Mouse (Mus musculus): ENCODE results near the gene Prrc2a. TPM values are rescaled to one million over a fixed set of nuclear protein-coding genes. Genes with fewer than 3 reads are reported as not detected.

Gene Prrc2a
- polyA plus RNA-seq, 1 experiment from 2014 or later, result 125 TPM

- Histone ChIP-seq H3K4me3 (replicated peaks; ENCODE audit: low read length) (no peak overlapping the region), H3K4me1 (ENCODE audit: control insufficient read depth, insufficient read depth, low read length) (peaks cover 11% of the 10 kb centered on the region), H3K36me3 (ENCODE audit: control insufficient read depth, insufficient read depth, low read length) (no peaks in the 10 kb centered on the region), H3K27ac (ENCODE audit: low read length) (no peak overlapping the region), H3K4me2 (ENCODE audit: low read depth, low read length) (no peak overlapping the region), H3K27me3 (ENCODE audit: control insufficient read depth, insufficient read depth, low read length) (no peaks in the 10 kb centered on the region), H3K9ac (ENCODE audit: low read length) (no peak overlapping the region), H3K9me3 (replicated peaks; ENCODE audit: control insufficient read depth, low read length) (no peaks in the 10 kb centered on the region)
- no peak for ATAC-seq (ENCODE audit: insufficient read depth, low FRiP score)
- WGBS, result 4% methylated on average over 4 of the region's 4 CpGs
These were observed 4.0 kb upstream of the Prrc2a start for GRCm38 (mm10) chr17:35168541-35169207.

- H3K27ac ChIP-seq (ENCODE audit: low read length), result no peak overlapping the region
These were observed 3.1 kb upstream of the Prrc2a start for GRCm38 (mm10) chr17:35167794-35168193.

GRCm38 (mm10) chr17:35166352-35167035 lies 1.8 kb upstream of the Prrc2a start:
- Histone ChIP-seq H3K4me3 (replicated peaks; ENCODE audit: low read length) (no peak overlapping the region), H3K27me3 (ENCODE audit: control insufficient read depth, insufficient read depth, low read length) (no peaks in the 10 kb centered on the region), H3K27ac (ENCODE audit: low read length) (0 out of 2 replicates have a peak overlapping the region, but pooled peaks have one; percentile 96), H3K36me3 (ENCODE audit: control insufficient read depth, insufficient read depth, low read length) (0 out of 2 replicates have a peak, but pooled peaks cover 3% of the 10 kb centered on the region), H3K4me1 (ENCODE audit: control insufficient read depth, insufficient read depth, low read length) (peaks cover 25% of the 10 kb centered on the region), H3K9me3 (replicated peaks; ENCODE audit: control insufficient read depth, low read length) (no peaks in the 10 kb centered on the region), H3K9ac (ENCODE audit: low read length) (no peak overlapping the region), H3K4me2 (ENCODE audit: low read depth, low read length) (peak overlapping the region; percentile 95)
- no peak for ATAC-seq (ENCODE audit: insufficient read depth, low FRiP score)
- 68% methylated on average over 8 of the region's 8 CpGs for WGBS

More at GRCm38 (mm10) chr17:35167794-35168193, 3.1 kb upstream of the Prrc2a start:
- Histone ChIP-seq H3K36me3 (ENCODE audit: control insufficient read depth, insufficient read depth, low read length) (no peaks in the 10 kb centered on the region), H3K4me1 (ENCODE audit: control insufficient read depth, insufficient read depth, low read length) (peaks cover 16% of the 10 kb centered on the region), H3K4me2 (ENCODE audit: low read depth, low read length) (no peak overlapping the region), H3K27me3 (ENCODE audit: control insufficient read depth, insufficient read depth, low read length) (no peaks in the 10 kb centered on the region), H3K4me3 (replicated peaks; ENCODE audit: low read length) (no peak overlapping the region), H3K9me3 (replicated peaks; ENCODE audit: control insufficient read depth, low read length) (no peaks in the 10 kb centered on the region), H3K9ac (ENCODE audit: low read length) (no peak overlapping the region)
- 84% methylated on average over 7 of the region's 7 CpGs for WGBS
- ATAC-seq (ENCODE audit: insufficient read depth, low FRiP score), result no peak

GRCm38 (mm10) chr17:35165451-35166155 lies 906 bp upstream of the Prrc2a start:
- H3K9me3 ChIP-seq (replicated peaks; ENCODE audit: control insufficient read depth, low read length), result no peaks in the 10 kb centered on the region
- peak overlapping the region; percentile 99 for H3K4me3 ChIP-seq (replicated peaks; ENCODE audit: low read length)
- WGBS, result 19% methylated on average over 12 of the region's 12 CpGs
- H3K27ac ChIP-seq (ENCODE audit: low read length), result peak overlapping the region; percentile 96
- H3K9ac ChIP-seq (ENCODE audit: low read length), result peak overlapping the region; percentile 71
- peaks cover 25% of the 10 kb centered on the region for H3K4me1 ChIP-seq (ENCODE audit: control insufficient read depth, insufficient read depth, low read length)
- peaks cover 12% of the 10 kb centered on the region; the same call in 1 of the 2 replicates for H3K36me3 ChIP-seq (ENCODE audit: control insufficient read depth, insufficient read depth, low read length)
- ATAC-seq (ENCODE audit: insufficient read depth, low FRiP score), result no peak
- no peaks in the 10 kb centered on the region for H3K27me3 ChIP-seq (ENCODE audit: control insufficient read depth, insufficient read depth, low read length)
- peak overlapping the region; percentile 95 for H3K4me2 ChIP-seq (ENCODE audit: low read depth, low read length)

GRCm38 (mm10) chr17:35164218-35164567 lies 504 bp downstream of the Prrc2a start:
- Histone ChIP-seq H3K27me3 (ENCODE audit: control insufficient read depth, insufficient read depth, low read length) (no peaks in the 10 kb centered on the region), H3K27ac (ENCODE audit: low read length) (peak overlapping the region; percentile 96), H3K4me2 (ENCODE audit: low read depth, low read length) (peak overlapping the region; percentile 95), H3K4me1 (ENCODE audit: control insufficient read depth, insufficient read depth, low read length) (peaks cover 25% of the 10 kb centered on the region), H3K4me3 (replicated peaks; ENCODE audit: low read length) (peak overlapping the region; percentile 99), H3K9me3 (replicated peaks; ENCODE audit: control insufficient read depth, low read length) (no peaks in the 10 kb centered on the region), H3K36me3 (ENCODE audit: control insufficient read depth, insufficient read depth, low read length) (peaks cover 23% of the 10 kb centered on the region), H3K9ac (ENCODE audit: low read length) (peak overlapping the region; percentile 100)
- no peak for ATAC-seq (ENCODE audit: insufficient read depth, low FRiP score)
- under 1% methylated on average over 23 of the region's 28 CpGs for WGBS

- Histone ChIP-seq H3K9ac (ENCODE audit: low read length) (peak overlapping the region; percentile 100), H3K4me2 (ENCODE audit: low read depth, low read length) (peak overlapping the region; percentile 95), H3K4me1 (ENCODE audit: control insufficient read depth, insufficient read depth, low read length) (peaks cover 25% of the 10 kb centered on the region), H3K27me3 (ENCODE audit: control insufficient read depth, insufficient read depth, low read length) (no peaks in the 10 kb centered on the region), H3K9me3 (replicated peaks; ENCODE audit: control insufficient read depth, low read length) (no peaks in the 10 kb centered on the region), H3K36me3 (ENCODE audit: control insufficient read depth, insufficient read depth, low read length) (peaks cover 30% of the 10 kb centered on the region), H3K4me3 (replicated peaks; ENCODE audit: low read length) (peak overlapping the region; percentile 99), H3K27ac (ENCODE audit: low read length) (peak overlapping the region; percentile 96)
- no peak for ATAC-seq (ENCODE audit: insufficient read depth, low FRiP score)
- WGBS, result 7% methylated on average over 8 of the region's 8 CpGs
These were observed 1.2 kb downstream of the Prrc2a start for GRCm38 (mm10) chr17:35163326-35164081.

- ATAC-seq (ENCODE audit: insufficient read depth, low FRiP score), result no peak
- H3K27ac ChIP-seq (ENCODE audit: low read length), result 0 out of 2 replicates have a peak overlapping the region, but pooled peaks have one; percentile 24
- H3K9me3 ChIP-seq (replicated peaks; ENCODE audit: control insufficient read depth, low read length), result no peaks in the 10 kb centered on the region
- H3K4me2 ChIP-seq (ENCODE audit: low read depth, low read length), result peak overlapping the region; percentile 95
- peaks cover 37% of the 10 kb centered on the region for H3K36me3 ChIP-seq (ENCODE audit: control insufficient read depth, insufficient read depth, low read length)
- 29% methylated on average over 12 of the region's 12 CpGs for WGBS
- H3K4me3 ChIP-seq (replicated peaks; ENCODE audit: low read length), result peak overlapping the region; percentile 99
- peaks cover 25% of the 10 kb centered on the region for H3K4me1 ChIP-seq (ENCODE audit: control insufficient read depth, insufficient read depth, low read length)
- no peaks in the 10 kb centered on the region for H3K27me3 ChIP-seq (ENCODE audit: control insufficient read depth, insufficient read depth, low read length)
- peak overlapping the region; percentile 100 for H3K9ac ChIP-seq (ENCODE audit: low read length)
These were observed 2.0 kb downstream of the Prrc2a start for GRCm38 (mm10) chr17:35162730-35163129.

- Histone ChIP-seq H3K27me3 (ENCODE audit: control insufficient read depth, insufficient read depth, low read length) (no peaks in the 10 kb centered on the region), H3K4me2 (ENCODE audit: low read depth, low read length) (peak overlapping the region; percentile 95), H3K9me3 (replicated peaks; ENCODE audit: control insufficient read depth, low read length) (no peaks in the 10 kb centered on the region), H3K27ac (ENCODE audit: low read length) (no peak overlapping the region), H3K36me3 (ENCODE audit: control insufficient read depth, insufficient read depth, low read length) (peaks cover 43% of the 10 kb centered on the region), H3K9ac (ENCODE audit: low read length) (peak overlapping the region; percentile 100), H3K4me3 (replicated peaks; ENCODE audit: low read length) (peak overlapping the region; percentile 99), H3K4me1 (ENCODE audit: control insufficient read depth, insufficient read depth, low read length) (peaks cover 25% of the 10 kb centered on the region)
- no peak for ATAC-seq (ENCODE audit: insufficient read depth, low FRiP score)
- 66% methylated on average over 14 of the region's 14 CpGs for WGBS
These were observed 2.6 kb downstream of the Prrc2a start for GRCm38 (mm10) chr17:35162121-35162520.

All from stomach, embryonic 16.5 days (tissue).